Comparison of ENCODE assay signal across 33 mouse cellular contexts in the genomic region with DNA sequence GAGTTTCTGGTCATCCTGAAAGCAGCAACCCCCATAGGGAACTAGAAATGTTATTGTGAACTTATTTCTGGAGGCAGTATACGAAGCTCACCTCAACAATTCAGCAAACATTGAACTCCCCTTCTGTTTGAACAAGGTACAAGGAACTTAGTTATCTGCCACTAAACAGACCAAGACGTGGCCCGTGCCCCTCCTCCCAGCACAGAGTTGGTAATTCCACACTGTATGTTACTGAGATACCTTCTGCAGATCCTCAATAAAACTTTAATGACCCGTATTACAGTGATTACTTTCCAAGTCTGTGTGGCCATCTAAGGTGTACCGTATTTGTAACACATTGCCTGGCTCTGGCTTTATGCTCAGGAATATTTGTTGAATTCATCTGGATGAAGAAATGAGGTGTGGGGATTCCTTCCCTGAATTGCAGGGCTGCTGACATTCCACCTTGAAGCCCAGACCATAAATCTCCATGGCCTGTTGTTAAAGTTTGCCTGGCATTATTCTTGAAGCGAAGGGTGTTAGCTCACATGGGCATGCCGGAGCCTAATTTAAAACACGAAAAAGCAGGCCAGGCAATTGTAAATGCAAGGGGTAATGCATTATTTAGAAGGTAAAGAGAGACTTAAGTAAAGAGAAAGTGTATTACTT. TPM values are rescaled to one million over a fixed set of nuclear protein-coding genes. Genes with fewer than 3 reads are reported as not detected.
DNase-seq lines count a peak whose midpoint lies in the region; ATAC-seq lines count a peak whose summit lies in the region.
"Had no signal": no experiment of that assay in that cellular context is flagged by ENCODE, and none has a peak within 500 bp of the region (broad histone marks: within the 10 kb centered on the region; RNA-seq: fewer than 3 reads in every experiment).

No protein-coding gene starts in this region.

- peak; percentile 46; the same call in 1 of the 2 replicates for ATAC-seq in kidney, embryonic 16.5 days (ENCODE audit: low FRiP score, low TSS enrichment)
- ATAC-seq in limb, embryonic 11.5 days (ENCODE audit: insufficient number of reproducible peaks, low FRiP score, low TSS enrichment, low read depth), result peak; percentile 64; the same call in 1 of the 2 replicates
- ATAC-seq in stomach, embryonic 16.5 days (ENCODE audit: insufficient read depth, low FRiP score), result peak; percentile 21; the same call in 1 of the 2 replicates
- no peak for ATAC-seq in forebrain, embryonic 12.5 days (ENCODE audit: low FRiP score)
- ATAC-seq: forebrain, embryonic 13.5 days; forebrain, embryonic 16.5 days; hindbrain, embryonic 16.5 days; Patski had no signal

- H3K27me3 ChIP-seq in kidney, embryonic 16.5 days (ENCODE audit: insufficient read depth, low read length), result no peaks in the 10 kb centered on the region
- H3K27me3 ChIP-seq in limb, embryonic 11.5 days (ENCODE audit: control insufficient read depth, insufficient read depth, low read length), result no peaks in the 10 kb centered on the region
- no peaks in the 10 kb centered on the region for H3K27me3 ChIP-seq in stomach, embryonic 16.5 days (ENCODE audit: control insufficient read depth, insufficient read depth, low read length)
- no peaks in the 10 kb centered on the region for H3K27me3 ChIP-seq in forebrain, embryonic 12.5 days
- H3K27me3 ChIP-seq: CH12.LX; embryonic facial prominence, embryonic 13.5 days; forebrain, embryonic 13.5 days; heart, embryonic 12.5 days; heart, embryonic 15.5 days; hindbrain, embryonic 13.5 days; Patski had no signal

- H3K36me3 ChIP-seq in kidney, embryonic 16.5 days (ENCODE audit: insufficient read depth, low read length), result no peaks in the 10 kb centered on the region
- H3K36me3 ChIP-seq in limb, embryonic 11.5 days (ENCODE audit: control insufficient read depth, insufficient read depth, low read length), result no peaks in the 10 kb centered on the region
- no peaks in the 10 kb centered on the region for H3K36me3 ChIP-seq in stomach, embryonic 16.5 days (ENCODE audit: control insufficient read depth, insufficient read depth, low read length)
- no peaks in the 10 kb centered on the region for H3K36me3 ChIP-seq in forebrain, embryonic 12.5 days (replicated peaks)
- H3K36me3 ChIP-seq: embryonic facial prominence, embryonic 10.5 days; embryonic facial prominence, embryonic 13.5 days; G1E; heart, embryonic 12.5 days; heart, embryonic 15.5 days; hindbrain, embryonic 10.5 days; hindbrain, embryonic 13.5 days had no signal

- H3K4me2 ChIP-seq in kidney, embryonic 16.5 days (replicated peaks; ENCODE audit: low read depth, low read length), result no peak overlapping the region
- no peak overlapping the region for H3K4me2 ChIP-seq in limb, embryonic 11.5 days (ENCODE audit: low read depth, severe bottlenecking)
- no peak overlapping the region for H3K4me2 ChIP-seq in stomach, embryonic 16.5 days (ENCODE audit: low read depth, low read length)
- no peak overlapping the region for H3K4me2 ChIP-seq in forebrain, embryonic 12.5 days
- H3K4me2 ChIP-seq: embryonic facial prominence, embryonic 13.5 days; forebrain, embryonic 13.5 days; heart, embryonic 12.5 days; heart, embryonic 15.5 days; hindbrain, embryonic 13.5 days had no signal

- no peak overlapping the region for H3K27ac ChIP-seq in kidney, embryonic 16.5 days (ENCODE audit: low read length)
- no peak overlapping the region for H3K27ac ChIP-seq in limb, embryonic 11.5 days (replicated peaks; ENCODE audit: low read depth, low read length)
- no peak overlapping the region for H3K27ac ChIP-seq in stomach, embryonic 16.5 days (ENCODE audit: low read length)
- no peak overlapping the region for H3K27ac ChIP-seq in forebrain, embryonic 12.5 days
- H3K27ac ChIP-seq: embryonic facial prominence, embryonic 10.5 days; embryonic facial prominence, embryonic 13.5 days; forebrain, embryonic 13.5 days; gastrocnemius, adult 2 months; heart, embryonic 15.5 days; hindbrain, embryonic 10.5 days; hindbrain, embryonic 13.5 days had no signal

- H3K4me3 ChIP-seq in kidney, embryonic 16.5 days (ENCODE audit: low read length), result no peak overlapping the region
- H3K4me3 ChIP-seq in limb, embryonic 11.5 days (ENCODE audit: low read depth, low read length), result no peak overlapping the region
- no peak overlapping the region for H3K4me3 ChIP-seq in stomach, embryonic 16.5 days (replicated peaks; ENCODE audit: low read length)
- no peak overlapping the region for H3K4me3 ChIP-seq in forebrain, embryonic 12.5 days (replicated peaks)
- H3K4me3 ChIP-seq: embryonic facial prominence, embryonic 10.5 days; embryonic facial prominence, embryonic 13.5 days; erythroblast, embryonic 14.5 days; forebrain, embryonic 13.5 days; gastrocnemius, adult 2 months; heart, embryonic 12.5 days; heart, embryonic 15.5 days; hindbrain, embryonic 10.5 days; hindbrain, embryonic 13.5 days had no signal

- H3K4me1 ChIP-seq in kidney, embryonic 16.5 days (ENCODE audit: insufficient read depth, low read length), result peaks cover 13% of the 10 kb centered on the region
- peaks cover 26% of the 10 kb centered on the region for H3K4me1 ChIP-seq in limb, embryonic 11.5 days (ENCODE audit: control insufficient read depth, insufficient read depth, low read length)
- H3K4me1 ChIP-seq in stomach, embryonic 16.5 days (ENCODE audit: control insufficient read depth, insufficient read depth, low read length), result 0 out of 2 replicates have a peak, but pooled peaks cover 3% of the 10 kb centered on the region
- peaks cover 13% of the 10 kb centered on the region; the same call in 1 of the 2 replicates for H3K4me1 ChIP-seq in forebrain, embryonic 12.5 days

- no peaks in the 10 kb centered on the region for H3K9me3 ChIP-seq in kidney, embryonic 16.5 days (ENCODE audit: low read length)
- H3K9me3 ChIP-seq in limb, embryonic 11.5 days (ENCODE audit: control insufficient read depth, low read length), result no peaks in the 10 kb centered on the region
- H3K9me3 ChIP-seq in stomach, embryonic 16.5 days (replicated peaks; ENCODE audit: control insufficient read depth, low read length), result no peaks in the 10 kb centered on the region
- no peaks in the 10 kb centered on the region for H3K9me3 ChIP-seq in forebrain, embryonic 12.5 days
- H3K9me3 ChIP-seq: embryonic facial prominence, embryonic 10.5 days; embryonic facial prominence, embryonic 13.5 days; forebrain, embryonic 13.5 days; G1E; heart, embryonic 12.5 days; heart, embryonic 15.5 days; hindbrain, embryonic 10.5 days; hindbrain, embryonic 13.5 days had no signal

- DNase-seq in kidney, postnatal 4 days, result no peak
- DNase-seq in hindlimb bud, embryonic 11.5 days (ENCODE audit: extremely low spot score, low read depth, low spot score), result peak; percentile 73
- DNase-seq in limb, embryonic 11.5 days (ENCODE audit: low spot score), result peak; percentile 51
- DNase-seq in urinary bladder, adult 18-20 months (ENCODE audit: low spot score in 2 of 2), result no peak
- no peak for DNase-seq in left cerebral cortex, adult 18-20 months (ENCODE audit: low spot score in 2 of 2)
- DNase-seq: adrenal gland, postnatal 14 days; B cell, adult 2 months; cerebellum, adult 11 months; cerebellum, adult 2 months; cerebellum, adult 9-11 months; cerebellum, postnatal 25 days; embryo, embryonic 11 days; gastrocnemius, adult 2 months; gastrocnemius, postnatal 25 days; heart, adult 18-20 months; heart, postnatal 10 days; heart, postnatal 36 days had no signal

- no peak overlapping the region for H3K9ac ChIP-seq in kidney, embryonic 16.5 days (replicated peaks; ENCODE audit: low read length)
- H3K9ac ChIP-seq in limb, embryonic 11.5 days (ENCODE audit: low read length), result no peak overlapping the region
- no peak overlapping the region for H3K9ac ChIP-seq in stomach, embryonic 16.5 days (ENCODE audit: low read length)
- H3K9ac ChIP-seq in forebrain, embryonic 12.5 days, result no peak overlapping the region
- H3K9ac ChIP-seq: embryonic facial prominence, embryonic 13.5 days; forebrain, embryonic 13.5 days; heart, embryonic 12.5 days; heart, embryonic 15.5 days; hindbrain, embryonic 13.5 days had no signal

- 43% methylated on average over 8 of the region's 8 CpGs for WGBS in kidney, embryonic 16.5 days
- WGBS in limb, embryonic 11.5 days, result 23% methylated on average over 8 of the region's 8 CpGs
- WGBS in stomach, embryonic 16.5 days, result 66% methylated on average over 8 of the region's 8 CpGs
- WGBS in forebrain, embryonic 12.5 days, result 86% methylated on average over 8 of the region's 8 CpGs

RNA-seq across cellular contexts. Expression of a gene that starts 58.3 kb away (rescaled TPM):
- 10.2 and 11.2 TPM in 2 replicates for polyA plus RNA-seq in kidney, embryonic 16.5 days (2015; fragmentation: Nextera tagmentation; extraction: Ambion mirVana)
- polyA plus RNA-seq in limb, embryonic 11.5 days (2014; fragmentation: Nextera tagmentation; extraction: Ambion mirVana), result 58.9 and 65.0 TPM in 2 replicates
- 26.7 and 29.9 TPM in 2 replicates for polyA plus RNA-seq in stomach, embryonic 16.5 days (2015; fragmentation: Nextera tagmentation; extraction: Ambion mirVana)
- polyA plus RNA-seq in forebrain, embryonic 12.5 days (2016; fragmentation: Nextera tagmentation; extraction: Ambion mirVana), result 31.1 and 33.1 TPM in 2 replicates
- 10 to 100 TPM; 29.4 to 31.2 TPM for total RNA-seq in left cerebral cortex, adult 18-20 months (2021)

Comparison
In these comparisons a context has a peak if more than half of its experiments do, and no peak if none do; other contexts are left out.
1. DNase-seq: peak in hindlimb bud, embryonic 11.5 days (single experiment) and limb, embryonic 11.5 days (single experiment); none in kidney, postnatal 4 days (0 of 2), urinary bladder, adult 18-20 months (0 of 2) and left cerebral cortex, adult 18-20 months (0 of 2).